9 mouse cellular contexts compared by ENCODE assay signal in genomic region chr7:143015755-143016423, GRCm38 (mm10). TPM values are rescaled to one million over a fixed set of nuclear protein-coding genes. Genes with fewer than 3 reads are reported as not detected.
A peak's percentile ranks its signal among the peaks of the same experiment; 100 is the strongest.
DNase-seq lines count a peak whose midpoint lies in the region; ATAC-seq lines count a peak whose summit lies in the region.
"Had no signal": no experiment of that assay in that cellular context is flagged by ENCODE, and none has a peak within 500 bp of the region (broad histone marks: within the 10 kb centered on the region; RNA-seq: fewer than 3 reads in every experiment).

No protein-coding gene starts in this region.

- ATAC-seq in neural tube, embryonic 12.5 days (ENCODE audit: low FRiP score, low read depth): peak; percentile 31; the same call in 1 of the 2 replicates
- ATAC-seq in erythroid progenitor cell, adult 5-6 weeks (replicated peaks; ENCODE audit: low FRiP score, poor library complexity, severe bottlenecking): 0 out of 2 replicates have a peak, but pooled peaks have one; percentile 32
- ATAC-seq in lung, embryonic 15.5 days (ENCODE audit: borderline replicate concordance, extremely low read depth, low FRiP score, low TSS enrichment): peak; percentile 89
- no peak for ATAC-seq in monocyte, adult 5-6 weeks (replicated peaks; ENCODE audit: insufficient number of reproducible peaks, low FRiP score, low TSS enrichment, poor library complexity, severe bottlenecking)

- no peak overlapping the region for H3K9ac ChIP-seq in neural tube, embryonic 12.5 days
- H3K9ac ChIP-seq in lung, embryonic 15.5 days: no peak overlapping the region

- no peak for DNase-seq in neural tube, embryonic 10.5 days (ENCODE audit: extremely low spot score, low spot score)
- DNase-seq in heart, postnatal 36 days: peak; percentile 81 to 85
- peak; percentile 65 to 75 for DNase-seq in layer of hippocampus, adult 18-20 months (ENCODE audit: low spot score in 2 of 2)
- DNase-seq in right cerebral cortex, postnatal 25 days: peak; percentile 48

- H3K9me3 ChIP-seq in neural tube, embryonic 12.5 days: no peaks in the 10 kb centered on the region
- H3K9me3 ChIP-seq in lung, embryonic 15.5 days: no peaks in the 10 kb centered on the region

- no peak overlapping the region for H3K4me3 ChIP-seq in neural tube, embryonic 12.5 days
- no peak overlapping the region for H3K4me3 ChIP-seq in lung, embryonic 15.5 days

- 0% methylated on average over 1 of the region's 1 CpGs for WGBS in neural tube, embryonic 12.5 days
- 0% methylated on average over 1 of the region's 1 CpGs for WGBS in lung, embryonic 15.5 days

- peaks cover 24% of the 10 kb centered on the region for H3K4me1 ChIP-seq in neural tube, embryonic 12.5 days
- H3K4me1 ChIP-seq in lung, embryonic 15.5 days: peaks cover 60% of the 10 kb centered on the region

- H3K36me3 ChIP-seq in neural tube, embryonic 12.5 days: no peaks in the 10 kb centered on the region
- no peaks in the 10 kb centered on the region for H3K36me3 ChIP-seq in lung, embryonic 15.5 days

- intact Hi-C loops in heart, postnatal 36 days (cut with DNase I): no loop called here

- H3K27ac ChIP-seq in neural tube, embryonic 12.5 days: no peak overlapping the region
- H3K27ac ChIP-seq in lung, embryonic 15.5 days: peak overlapping the region; percentile 88

- H3K27me3 ChIP-seq in neural tube, embryonic 12.5 days (replicated peaks): no peaks in the 10 kb centered on the region
- no peaks in the 10 kb centered on the region for H3K27me3 ChIP-seq in lung, embryonic 15.5 days

- peak overlapping the region; percentile 18; the same call in 1 of the 2 replicates for H3K4me2 ChIP-seq in neural tube, embryonic 12.5 days (replicated peaks)
- peak overlapping the region; percentile 37 for H3K4me2 ChIP-seq in lung, embryonic 15.5 days

RNA-seq across cellular contexts. Expression of gene Tspan32, which starts 11.0 kb away (rescaled TPM):
- polyA plus RNA-seq in neural tube, embryonic 12.5 days (2016; fragmentation: Nextera tagmentation; extraction: Ambion mirVana): 1.4 and 2.2 TPM in 2 replicates
- total RNA-seq in erythroid progenitor cell, adult 5-6 weeks (2015; ENCODE audit: low replicate concordance): 69.6 and 81.1 TPM in 2 replicates
- total RNA-seq in erythroid progenitor cell, adult 5-6 weeks (2017; ENCODE audit: low replicate concordance): 47.7 and 48.9 TPM in 2 replicates
- under 1 TPM; 0.28 to 0.46 TPM for total RNA-seq in heart, postnatal 36 days (2021)
- under 1 TPM in 1 of 2 experiments, not detected in 1; 0.17 TPM for total RNA-seq in layer of hippocampus, adult 18-20 months (2021)
- 1.9 and 2.8 TPM in 2 replicates for polyA plus RNA-seq in lung, embryonic 15.5 days (2015; fragmentation: Nextera tagmentation; extraction: Ambion mirVana)
- 47.6 to 98.9 TPM (median 75.2 TPM) in 3 replicates for total RNA-seq in monocyte, adult 5-6 weeks (2017)

RNA-seq across cellular contexts. Expression of gene Cd81, which starts 36.6 kb away (rescaled TPM):
- polyA plus RNA-seq in neural tube, embryonic 12.5 days (2016; fragmentation: Nextera tagmentation; extraction: Ambion mirVana): 255 and 258 TPM in 2 replicates
- total RNA-seq in erythroid progenitor cell, adult 5-6 weeks (2015; ENCODE audit: low replicate concordance): 102 and 110 TPM in 2 replicates
- total RNA-seq in erythroid progenitor cell, adult 5-6 weeks (2017; ENCODE audit: low replicate concordance): 92.2 and 202 TPM in 2 replicates
- total RNA-seq in heart, postnatal 36 days (2021): 100 to 1,000 TPM; 398 to 441 TPM
- 100 to 1,000 TPM; 459 to 481 TPM for total RNA-seq in layer of hippocampus, adult 18-20 months (2021)
- 694 and 720 TPM in 2 replicates for polyA plus RNA-seq in lung, embryonic 15.5 days (2015; fragmentation: Nextera tagmentation; extraction: Ambion mirVana)
- total RNA-seq in monocyte, adult 5-6 weeks (2017): 75.1 to 86.6 TPM (median 75.4 TPM) in 3 replicates

RNA-seq across cellular contexts. Expression of gene Ascl2, which starts 46.8 kb away (rescaled TPM):
- 0.15 and 0.66 TPM in 2 replicates for polyA plus RNA-seq in neural tube, embryonic 12.5 days (2016; fragmentation: Nextera tagmentation; extraction: Ambion mirVana)
- total RNA-seq in erythroid progenitor cell, adult 5-6 weeks (2015; ENCODE audit: low replicate concordance): 1.4 TPM in 1 of 2 replicates, not detected in the other
- not detected in 2 replicates for total RNA-seq in erythroid progenitor cell, adult 5-6 weeks (2017; ENCODE audit: low replicate concordance)
- total RNA-seq in heart, postnatal 36 days (2021): not detected
- under 1 TPM in 1 of 2 experiments, not detected in 1; 0.52 TPM for total RNA-seq in layer of hippocampus, adult 18-20 months (2021)
- 3.4 and 3.5 TPM in 2 replicates for polyA plus RNA-seq in lung, embryonic 15.5 days (2015; fragmentation: Nextera tagmentation; extraction: Ambion mirVana)
- total RNA-seq in monocyte, adult 5-6 weeks (2017): 1.6 TPM in 1 of 3 replicates, not detected in the others
- total RNA-seq: gastrocnemius, adult 8-10 months had no signal

RNA-seq across cellular contexts. Expression of gene Tssc4, which starts 53.2 kb away (rescaled TPM):
- polyA plus RNA-seq in neural tube, embryonic 12.5 days (2016; fragmentation: Nextera tagmentation; extraction: Ambion mirVana): 91.7 and 96.3 TPM in 2 replicates
- 10.9 and 13.7 TPM in 2 replicates for total RNA-seq in erythroid progenitor cell, adult 5-6 weeks (2015; ENCODE audit: low replicate concordance)
- total RNA-seq in erythroid progenitor cell, adult 5-6 weeks (2017; ENCODE audit: low replicate concordance): 6.2 and 21.0 TPM in 2 replicates
- 10 to 100 TPM; 15.3 TPM for total RNA-seq in heart, postnatal 36 days (2021)
- total RNA-seq in layer of hippocampus, adult 18-20 months (2021): 10 to 100 TPM; 39.1 to 48.2 TPM
- polyA plus RNA-seq in lung, embryonic 15.5 days (2015; fragmentation: Nextera tagmentation; extraction: Ambion mirVana): 105 and 107 TPM in 2 replicates
- total RNA-seq in monocyte, adult 5-6 weeks (2017): 5.2 to 10.4 TPM (median 8.2 TPM) in 3 replicates

Comparison
In these comparisons a context has a peak if more than half of its experiments do, and no peak if none do; other contexts are left out.
1. RNA of gene Tspan32, which starts 11.0 kb away (total RNA-seq): 47.6 to 98.9 TPM in monocyte, adult 5-6 weeks and 47.7 to 81.1 TPM in erythroid progenitor cell, adult 5-6 weeks; 0.28 to 0.46 TPM in heart, postnatal 36 days and 0.17 TPM in layer of hippocampus, adult 18-20 months; every median in the first group is over 10 times any median in the second.